8 mouse cellular contexts compared by ENCODE assay signal in the genomic region with DNA sequence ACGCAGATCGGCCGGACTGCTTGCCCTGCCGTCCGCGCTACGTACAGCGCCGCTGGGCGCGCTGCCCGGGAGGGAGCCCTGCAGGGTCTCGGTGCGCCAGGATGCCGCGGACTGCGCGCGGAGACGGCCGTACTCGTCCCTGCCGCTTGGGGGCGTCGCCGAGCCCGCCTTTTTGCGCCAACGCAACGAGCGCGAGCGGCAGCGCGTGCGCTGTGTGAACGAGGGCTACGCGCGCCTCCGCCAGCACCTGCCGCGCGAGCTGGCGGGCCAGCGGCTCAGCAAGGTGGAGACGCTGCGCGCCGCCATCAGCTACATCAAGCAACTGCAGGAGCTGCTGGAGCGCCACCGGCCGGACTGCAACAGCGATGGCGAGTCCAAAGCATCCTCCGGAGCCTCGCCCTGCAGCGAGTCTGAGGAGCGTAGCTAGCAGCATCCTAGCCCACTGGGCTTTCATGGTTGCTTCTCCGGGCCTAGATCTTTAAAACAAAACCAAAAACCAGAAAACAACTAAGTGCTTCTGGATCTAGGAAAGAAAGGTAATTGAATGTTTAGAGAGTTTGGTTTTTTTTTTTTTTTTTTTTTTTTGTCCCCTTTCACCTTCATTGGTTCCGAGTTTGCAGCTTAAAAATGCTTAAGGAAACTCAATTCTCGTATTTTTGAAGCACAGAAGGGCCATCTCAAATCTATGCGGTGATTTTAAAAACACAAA. TPM values are rescaled to one million over a fixed set of nuclear protein-coding genes. Genes with fewer than 3 reads are reported as not detected.
A peak's percentile ranks its signal among the peaks of the same experiment; 100 is the strongest.
DNase-seq lines count a peak whose midpoint lies in the region; ATAC-seq and TF ChIP-seq lines count a peak whose summit lies in the region.

No protein-coding gene starts in this region.

- no peaks in the 10 kb centered on the region; the same call in 1 of the 2 replicates for H3K4me1 ChIP-seq in bone marrow, adult 2 months (ENCODE audit: control insufficient read depth, insufficient read depth, low read length)
- H3K4me1 ChIP-seq in embryonic facial prominence, embryonic 15.5 days = peaks cover 12% of the 10 kb centered on the region
- no peaks in the 10 kb centered on the region for H3K4me1 ChIP-seq in lung, adult 2 months (ENCODE audit: control insufficient read depth, insufficient read depth, low read length)
- H3K4me1 ChIP-seq in olfactory bulb, adult 2 months (ENCODE audit: control insufficient read depth, insufficient read depth, low read length) = peaks cover 10% of the 10 kb centered on the region; the same call in 1 of the 2 replicates

- H3K27ac ChIP-seq in bone marrow, adult 2 months (ENCODE audit: control insufficient read depth, insufficient read depth, low read depth, low read length, poor library complexity) = no peak overlapping the region; the same call in 1 of the 2 replicates
- H3K27ac ChIP-seq in embryonic facial prominence, embryonic 15.5 days (replicated peaks) = peak overlapping the region; percentile 35; the same call in 1 of the 2 replicates
- H3K27ac ChIP-seq in olfactory bulb, adult 2 months (ENCODE audit: insufficient read depth, low read depth, low read length) = no peak overlapping the region

- DNase-seq in CD4-positive helper T cell, adult 2 months (ENCODE audit: low read depth, low spot score) = peak; percentile 89
- DNase-seq in layer of hippocampus, adult 8-10 months (ENCODE audit: low spot score in 2 of 2) = peak; percentile 58 to 74
- peak; percentile 63 for DNase-seq in lung, adult 2 months
- peak; percentile 63 to 70 for DNase-seq in thymus, adult 18-20 months

- TF ChIP-seq POLR2A in bone marrow, adult 2 months (IDR thresholded peaks at IDR 0.05; ENCODE audit: borderline replicate concordance, control insufficient read depth, low read depth, low read length) = no peak
- no peak for TF ChIP-seq POLR2A in lung, adult 2 months (IDR thresholded peaks at IDR 0.05; ENCODE audit: borderline replicate concordance, extremely low read depth, low read depth, low read length)
- peak; percentile 52; the same call in 1 of the 2 replicates for TF ChIP-seq POLR2A in olfactory bulb, adult 2 months (IDR thresholded peaks at IDR 0.05; ENCODE audit: insufficient read depth, low read depth, low read length)

- H3K27me3 ChIP-seq in embryonic facial prominence, embryonic 15.5 days = peaks cover 18% of the 10 kb centered on the region

- TF ChIP-seq CTCF in bone marrow, adult 2 months (IDR thresholded peaks at IDR 0.05; ENCODE audit: control insufficient read depth, insufficient read depth, low read length) = peak; percentile 14; the same call in 1 of the 2 replicates
- 0 out of 2 replicates have a peak, but pooled peaks have one; percentile 13 for TF ChIP-seq CTCF in lung, adult 2 months (IDR thresholded peaks at IDR 0.05; ENCODE audit: insufficient read depth, low read length)
- peak; percentile 79; the same call in 1 of the 2 replicates for TF ChIP-seq CTCF in olfactory bulb, adult 2 months (IDR thresholded peaks at IDR 0.05; ENCODE audit: insufficient read depth, low read depth, low read length)

- H3K9me3 ChIP-seq in embryonic facial prominence, embryonic 15.5 days (replicated peaks) = no peaks in the 10 kb centered on the region

- ATAC-seq in embryonic facial prominence, embryonic 15.5 days (ENCODE audit: insufficient number of reproducible peaks, low FRiP score, low TSS enrichment, low read depth) = peak; percentile 57; the same call in 1 of the 2 replicates
- ATAC-seq in hematopoietic stem cell, adult 5-6 weeks (replicated peaks in 1 of 2; ENCODE audit: insufficient read depth in 1 of 2, low FRiP score in 2 of 2, low TSS enrichment in 1 of 2, low read depth in 1 of 2, poor library complexity in 2 of 2, severe bottlenecking in 2 of 2) = peak; percentile 33 to 65; a peak in 3 of 4 replicates

- H3K9ac ChIP-seq in embryonic facial prominence, embryonic 15.5 days = no peak overlapping the region; the same call in 1 of the 2 replicates

- WGBS in bone marrow, adult 2 months = under 1% methylated on average over 63 of the region's 63 CpGs
- WGBS in embryonic facial prominence, embryonic 15.5 days = 1% methylated on average over 63 of the region's 63 CpGs
- 2% methylated on average over 63 of the region's 63 CpGs for WGBS in lung, adult 2 months
- 1% methylated on average over 63 of the region's 63 CpGs for WGBS in olfactory bulb, adult 2 months

- H3K4me3 ChIP-seq in bone marrow, adult 2 months (replicated peaks; ENCODE audit: control insufficient read depth, low read depth, low read length) = peak overlapping the region; percentile 26
- peak overlapping the region; percentile 47 for H3K4me3 ChIP-seq in embryonic facial prominence, embryonic 15.5 days (replicated peaks)
- H3K4me3 ChIP-seq in lung, adult 2 months (replicated peaks; ENCODE audit: extremely low read depth, low read depth, low read length) = peak overlapping the region; percentile 33
- peak overlapping the region; percentile 54 for H3K4me3 ChIP-seq in olfactory bulb, adult 2 months (ENCODE audit: insufficient read depth, low read depth, low read length)

- H3K36me3 ChIP-seq in embryonic facial prominence, embryonic 15.5 days = no peaks in the 10 kb centered on the region

- H3K4me2 ChIP-seq in embryonic facial prominence, embryonic 15.5 days (replicated peaks) = peak overlapping the region; percentile 82

RNA-seq across cellular contexts. Expression of a gene that starts 1.2 kb away (rescaled TPM):
- 1.3 TPM in 1 of 2 replicates, not detected in the other for polyA plus RNA-seq in bone marrow, adult 2 months (2011; ENCODE audit: insufficient read depth, insufficient read length, low replicate concordance, missing spikeins)
- 1.5 and 1.7 TPM in 2 replicates for polyA plus RNA-seq in embryonic facial prominence, embryonic 15.5 days (2015; fragmentation: Nextera tagmentation; extraction: Ambion mirVana)
- total RNA-seq in hematopoietic stem cell, adult 5-6 weeks (2017) = not detected in 2 replicates
- total RNA-seq in layer of hippocampus, adult 8-10 months (2022) = under 1 TPM; 0.25 to 0.69 (median 0.50) TPM
- polyA plus RNA-seq in lung, adult 2 months (2012; rRNA removed) = 0.07 and 0.24 TPM in 2 replicates
- not detected in 2 replicates for polyA plus RNA-seq in olfactory bulb, adult 2 months (2012; ENCODE audit: insufficient read depth, insufficient read length, low replicate concordance, missing spikeins)

RNA-seq across cellular contexts. Expression of a gene that starts 11.7 kb away (rescaled TPM):
- polyA plus RNA-seq in bone marrow, adult 2 months (2011; ENCODE audit: insufficient read depth, insufficient read length, low replicate concordance, missing spikeins) = 7.2 and 11.7 TPM in 2 replicates
- polyA plus RNA-seq in embryonic facial prominence, embryonic 15.5 days (2015; fragmentation: Nextera tagmentation; extraction: Ambion mirVana) = 16.5 and 18.4 TPM in 2 replicates
- total RNA-seq in hematopoietic stem cell, adult 5-6 weeks (2017) = 59.1 and 71.1 TPM in 2 replicates
- 10 to 100 TPM; 25.5 to 31.2 (median 28.9) TPM for total RNA-seq in layer of hippocampus, adult 8-10 months (2022)
- 20.9 and 22.0 TPM in 2 replicates for polyA plus RNA-seq in lung, adult 2 months (2012; rRNA removed)
- polyA plus RNA-seq in olfactory bulb, adult 2 months (2012; ENCODE audit: insufficient read depth, insufficient read length, low replicate concordance, missing spikeins) = not detected in 2 replicates

RNA-seq across cellular contexts. Expression of a gene that starts 29.0 kb away (rescaled TPM):
- polyA plus RNA-seq in bone marrow, adult 2 months (2011; ENCODE audit: insufficient read depth, insufficient read length, low replicate concordance, missing spikeins) = 44.0 and 60.7 TPM in 2 replicates
- 170 TPM in 2 replicates for polyA plus RNA-seq in embryonic facial prominence, embryonic 15.5 days (2015; fragmentation: Nextera tagmentation; extraction: Ambion mirVana)
- 210 and 223 TPM in 2 replicates for total RNA-seq in hematopoietic stem cell, adult 5-6 weeks (2017)
- 100 to 1,000 TPM; 110 to 128 (median 119) TPM for total RNA-seq in layer of hippocampus, adult 8-10 months (2022)
- 41.2 and 66.0 TPM in 2 replicates for polyA plus RNA-seq in lung, adult 2 months (2012; rRNA removed)
- polyA plus RNA-seq in olfactory bulb, adult 2 months (2012; ENCODE audit: insufficient read depth, insufficient read length, low replicate concordance, missing spikeins) = not detected in 2 replicates

Comparison
In these comparisons a context has a peak if more than half of its experiments do, and no peak if none do; other contexts are left out.
1. CTCF ChIP-seq: peak in every context shown above with its lines; median percentile 79 in olfactory bulb, adult 2 months; 14 in bone marrow, adult 2 months; 13 in lung, adult 2 months.